Mouse (Mus musculus) testis, adult 2 months (tissue): ENCODE measurements at regions not wholly inside any gene's neighbourhood (a gene's known extent, or its start where the extent isn't known, plus 50 kb on each side); places are given as distances from the start of the nearest gene placed in this dataset.

Source experiments
- H3K27ac ChIP-seq: fragments of 200-500 bp; 2 replicates; pipeline ENCODE4 v1.5.1; 2012; ENCODE audit warnings: low read depth, low read length; ENCODE audit not compliant: control insufficient read depth, insufficient read depth
- H3K27me3 ChIP-seq: fragments of 200-500 bp; 2 replicates; pipeline ENCODE4 v1.6.1; 2012; ENCODE audit warnings: mild to moderate bottlenecking, low read length, moderate library complexity; ENCODE audit not compliant: control insufficient read depth, insufficient read depth
- H3K36me3 ChIP-seq: fragments of 200-500 bp; 2 replicates; pipeline ENCODE4 v1.6.1; 2012; ENCODE audit warnings: mild to moderate bottlenecking, low read length; ENCODE audit not compliant: control insufficient read depth, insufficient read depth
- H3K4me1 ChIP-seq: fragments of 200-500 bp; 2 replicates; pipeline ENCODE4 v1.6.1; 2012; ENCODE audit warnings: low read length; ENCODE audit not compliant: control insufficient read depth, insufficient read depth
- H3K4me3 ChIP-seq: fragments of 200-500 bp; 2 replicates; pipeline ENCODE4 v1.5.1; 2012; ENCODE audit warnings: low read depth, mild to moderate bottlenecking, low read length, moderate library complexity, mixed read lengths; ENCODE audit not compliant: control insufficient read depth
- CTCF ChIP-seq: fragments of 200-500 bp; IDR thresholded peaks from 2 replicates; pipeline ENCODE4 v1.5.1; 2012; ENCODE audit warnings: low read depth, mild to moderate bottlenecking, inconsistent platforms, low read length, moderate library complexity; ENCODE audit not compliant: control insufficient read depth, insufficient read depth, insufficient replicate concordance
- POLR2A ChIP-seq: fragments of 200-500 bp; IDR thresholded peaks from 2 replicates; pipeline ENCODE4 v1.6.1; 2012; ENCODE audit warnings: low read depth, mild to moderate bottlenecking, inconsistent platforms, low read length, moderate library complexity; ENCODE audit not compliant: control insufficient read depth

- TF ChIP-seq POLR2A: no peak
- TF ChIP-seq CTCF: no peak
- Histone ChIP-seq H3K27ac (no peak overlapping the region), H3K27me3 (no peaks in the 10 kb centered on the region), H3K36me3 (no peaks in the 10 kb centered on the region), H3K4me1 (no peaks in the 10 kb centered on the region), H3K4me3 (no peak overlapping the region)
These were observed 254.1 kb upstream of the Zeb2 start for GRCm38 (mm10) chr2:45371268-45371667.

DNA sequence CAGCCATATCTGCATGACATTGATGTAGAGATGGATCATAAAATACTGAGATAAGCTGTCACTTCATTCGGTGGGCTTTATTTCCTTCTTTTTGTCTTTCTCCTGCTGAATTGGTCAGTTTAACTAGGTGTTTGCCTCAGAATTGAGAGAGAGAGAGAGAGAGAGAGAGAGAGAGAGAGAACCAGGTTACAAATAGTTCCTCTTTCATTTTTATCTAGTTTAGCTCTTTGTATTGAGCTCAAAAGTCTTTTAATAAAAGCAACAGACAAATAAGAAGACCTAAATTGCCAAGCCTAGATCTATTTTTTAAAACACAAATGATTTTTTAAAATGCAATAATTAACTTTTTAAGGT, 253.4 kb upstream of the Zeb2 start:
- no peaks in the 10 kb centered on the region for H3K27me3 ChIP-seq
- H3K4me1 ChIP-seq: no peaks in the 10 kb centered on the region
- TF ChIP-seq POLR2A (no peak), CTCF (no peak)

DNA sequence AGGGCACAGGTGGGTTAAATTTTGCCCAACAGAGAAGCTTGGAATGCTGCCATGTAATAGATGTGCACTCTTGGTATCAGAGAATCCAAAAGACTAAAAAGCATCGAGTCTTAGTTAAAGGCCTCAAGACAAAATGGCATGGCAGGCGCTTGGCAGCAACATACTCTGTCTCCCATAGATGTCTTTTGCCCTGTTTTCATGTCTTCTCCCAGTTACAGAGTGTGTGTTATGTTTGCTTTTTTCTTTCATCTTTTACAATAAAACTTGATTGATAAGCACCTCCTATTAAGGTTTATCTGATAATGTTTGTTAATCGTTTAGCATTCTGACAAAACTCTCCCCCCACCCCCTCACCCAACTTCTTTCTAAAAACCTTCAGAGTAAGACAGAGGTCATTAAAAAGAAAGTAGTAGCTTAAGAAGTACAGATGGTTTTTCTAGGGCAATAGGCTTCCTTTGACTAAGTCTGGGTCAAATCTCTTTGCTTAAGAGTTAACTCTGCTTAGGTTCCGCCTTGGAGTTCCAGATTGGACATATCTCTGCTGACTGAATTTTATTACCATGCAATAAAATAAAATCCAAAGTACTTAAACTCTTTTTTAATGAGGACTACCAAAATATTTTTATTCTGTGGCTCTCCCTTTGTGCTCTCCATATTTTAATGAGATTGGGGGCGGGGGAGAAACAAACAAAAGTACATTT, 252.9 kb upstream of the Zeb2 start:
- no peak overlapping the region for H3K27ac ChIP-seq
- no peak overlapping the region for H3K4me3 ChIP-seq
- no peak for TF ChIP-seq CTCF
- no peak for TF ChIP-seq POLR2A
- no peaks in the 10 kb centered on the region for H3K36me3 ChIP-seq
- no peaks in the 10 kb centered on the region for H3K27me3 ChIP-seq
- H3K4me1 ChIP-seq: no peaks in the 10 kb centered on the region

More for the DNA sequence above, 253.4 kb upstream of the Zeb2 start:
- Histone ChIP-seq H3K36me3 (no peaks in the 10 kb centered on the region), H3K27ac (no peak overlapping the region), H3K4me3 (no peak overlapping the region)

DNA sequence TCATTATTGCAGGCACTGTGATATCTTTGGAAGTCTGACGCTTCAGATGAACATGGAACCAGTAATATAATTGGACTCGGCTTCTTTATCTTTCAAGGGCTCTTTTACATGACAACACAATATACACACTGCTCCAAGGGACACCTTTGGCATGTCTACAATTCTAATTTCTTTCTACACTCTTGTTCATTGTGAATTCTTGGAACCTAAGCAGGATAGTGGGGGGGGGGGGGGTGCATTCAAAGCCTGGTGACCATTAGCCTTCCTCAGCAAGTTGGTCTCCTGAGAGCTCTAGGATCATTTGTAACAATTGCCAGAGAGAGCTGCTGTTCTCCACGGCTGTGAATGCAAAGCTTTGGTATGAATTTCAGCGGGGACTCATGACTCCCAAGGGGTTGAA, 252.2 kb upstream of the Zeb2 start:
- no peaks in the 10 kb centered on the region for H3K36me3 ChIP-seq
- H3K27ac ChIP-seq: no peak overlapping the region
- no peak overlapping the region for H3K4me3 ChIP-seq
- H3K27me3 ChIP-seq: no peaks in the 10 kb centered on the region
- no peaks in the 10 kb centered on the region for H3K4me1 ChIP-seq
- TF ChIP-seq CTCF: no peak
- no peak for TF ChIP-seq POLR2A

DNA sequence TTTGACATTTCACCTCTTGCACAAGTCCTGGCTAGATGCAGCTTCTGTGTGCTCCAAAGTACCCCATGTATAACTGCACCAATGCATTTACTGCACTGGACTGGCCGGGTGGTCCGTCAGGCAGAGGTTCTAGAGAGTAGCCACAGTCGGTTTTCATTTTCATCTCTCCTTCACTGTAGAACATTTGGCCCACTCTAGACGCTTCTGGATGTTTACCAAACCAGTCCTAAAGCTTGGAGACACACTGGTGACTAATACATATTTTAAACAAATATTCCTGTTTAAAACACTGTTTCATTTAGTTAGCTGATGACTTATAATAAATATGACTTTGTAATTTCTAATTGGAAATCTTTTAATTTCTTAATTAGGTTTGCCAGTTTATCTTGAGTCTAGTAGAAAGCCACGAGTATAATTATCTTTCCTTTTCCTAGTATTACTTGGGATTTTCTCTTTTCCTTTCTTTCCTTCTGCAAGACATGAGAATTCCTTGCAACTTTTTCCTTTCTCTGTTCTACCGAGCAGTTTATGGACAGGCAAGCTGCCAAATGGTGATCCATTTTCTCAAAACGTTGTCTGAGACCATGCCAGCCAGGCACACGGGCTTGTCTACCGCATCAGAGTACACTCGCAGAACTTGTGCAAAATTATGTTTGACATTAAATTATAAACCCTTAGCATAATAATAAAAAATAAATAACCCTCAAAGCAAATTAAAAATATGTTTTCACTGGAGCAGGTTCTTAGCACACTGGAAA, 250.4 kb upstream of the Zeb2 start:
- H3K27ac ChIP-seq: no peak overlapping the region
- H3K4me1 ChIP-seq: no peaks in the 10 kb centered on the region
- H3K4me3 ChIP-seq: no peak overlapping the region
- no peak for TF ChIP-seq POLR2A
- no peak for TF ChIP-seq CTCF
- no peaks in the 10 kb centered on the region for H3K36me3 ChIP-seq
- no peaks in the 10 kb centered on the region for H3K27me3 ChIP-seq

GRCm38 (mm10) chr2:45357266-45357665, 240.1 kb upstream of the Zeb2 start:
- H3K36me3 ChIP-seq: no peaks in the 10 kb centered on the region
- TF ChIP-seq POLR2A: no peak
- no peaks in the 10 kb centered on the region for H3K27me3 ChIP-seq
- H3K4me3 ChIP-seq: no peak overlapping the region
- no peaks in the 10 kb centered on the region for H3K4me1 ChIP-seq
- H3K27ac ChIP-seq: peak overlapping the region; percentile 42; the same call in 1 of the 2 replicates

GRCm38 (mm10) chr2:45356558-45357170, 239.5 kb upstream of the Zeb2 start:
- peak overlapping the region; percentile 42; the same call in 1 of the 2 replicates for H3K27ac ChIP-seq
- H3K4me3 ChIP-seq: no peak overlapping the region
- H3K36me3 ChIP-seq: no peaks in the 10 kb centered on the region
- H3K4me1 ChIP-seq: no peaks in the 10 kb centered on the region
- H3K27me3 ChIP-seq: no peaks in the 10 kb centered on the region
- TF ChIP-seq POLR2A (no peak), CTCF (no peak)
